Mouse (Mus musculus): ENCODE data around the gene Actr8. TPM values are rescaled to one million over a fixed set of nuclear protein-coding genes. Genes with fewer than 3 reads are reported as not detected.

The Actr8 gene
- polyA plus RNA-seq, 1 experiment: 21.8 TPM

GRCm38 (mm10) chr14:30048049-30048448 lies 69.9 kb downstream of the Actr8 start:
- Histone ChIP-seq H3K4me1 (ENCODE audit: control insufficient read depth, insufficient read depth, low read length) (peaks cover 3% of the 10 kb centered on the region), H3K4me3 (replicated peaks; ENCODE audit: control insufficient read depth, low read depth, low read length) (no peak overlapping the region), H3K27ac (ENCODE audit: control insufficient read depth, insufficient read depth, low read depth, low read length, poor library complexity) (no peak overlapping the region)
- WGBS: 69% methylated on average over 3 of the region's 3 CpGs
- TF ChIP-seq POLR2A (IDR thresholded peaks at IDR 0.05; ENCODE audit: borderline replicate concordance, control insufficient read depth, low read depth, low read length): no peak
- TF ChIP-seq CTCF (IDR thresholded peaks at IDR 0.05; ENCODE audit: control insufficient read depth, insufficient read depth, low read length): peak; percentile 21; the same call in 1 of the 2 replicates

GRCm38 (mm10) chr14:30050280-30050679 lies 72.1 kb downstream of the Actr8 start:
- TF ChIP-seq POLR2A (IDR thresholded peaks at IDR 0.05; ENCODE audit: borderline replicate concordance, control insufficient read depth, low read depth, low read length) (no peak), CTCF (IDR thresholded peaks at IDR 0.05; ENCODE audit: control insufficient read depth, insufficient read depth, low read length) (no peak)
- 83% methylated on average over 8 of the region's 8 CpGs for WGBS
- no peaks in the 10 kb centered on the region for H3K4me1 ChIP-seq (ENCODE audit: control insufficient read depth, insufficient read depth, low read length)
- H3K27ac ChIP-seq (ENCODE audit: control insufficient read depth, insufficient read depth, low read depth, low read length, poor library complexity): no peak overlapping the region
- no peak overlapping the region for H3K4me3 ChIP-seq (replicated peaks; ENCODE audit: control insufficient read depth, low read depth, low read length)

- TF ChIP-seq CTCF (IDR thresholded peaks at IDR 0.05; ENCODE audit: control insufficient read depth, insufficient read depth, low read length): no peak
- no peak for TF ChIP-seq POLR2A (IDR thresholded peaks at IDR 0.05; ENCODE audit: borderline replicate concordance, control insufficient read depth, low read depth, low read length)
- no peak overlapping the region for H3K27ac ChIP-seq (ENCODE audit: control insufficient read depth, insufficient read depth, low read depth, low read length, poor library complexity)
- H3K4me1 ChIP-seq (ENCODE audit: control insufficient read depth, insufficient read depth, low read length): no peaks in the 10 kb centered on the region
- 41% methylated on average over 7 of the region's 7 CpGs for WGBS
- no peak overlapping the region for H3K4me3 ChIP-seq (replicated peaks; ENCODE audit: control insufficient read depth, low read depth, low read length)
Observed at GRCm38 (mm10) chr14:30054922-30055321, 76.8 kb downstream of the Actr8 start.

Other genes starting within 250 kb of the Actr8 start
- 45.0 and 46.1 TPM in 2 replicates for gene Selenok, start 10.0 kb upstream of the Actr8 start, polyA plus RNA-seq (2011; ENCODE audit: insufficient read depth, insufficient read length, low replicate concordance, missing spikeins)
- gene Il17rb, start 30.6 kb downstream of the Actr8 start, polyA plus RNA-seq (2011; ENCODE audit: insufficient read depth, insufficient read length, low replicate concordance, missing spikeins): 7.8 TPM in 1 of 2 replicates, not detected in the other
- 4.6 and 5.4 TPM in 2 replicates for gene Chdh, start 30.7 kb downstream of the Actr8 start, polyA plus RNA-seq (2011; ENCODE audit: insufficient read depth, insufficient read length, low replicate concordance, missing spikeins)

Measured in bone marrow, adult 2 months (tissue).